Mouse (Mus musculus): ENCODE measurements around the gene Egr4. TPM values are rescaled to one million over a fixed set of nuclear protein-coding genes. Genes with fewer than 3 reads are reported as not detected.

Gene Egr4
- 0.12 TPM in 1 of 2 replicates, not detected in the other for polyA plus RNA-seq (2016; fragmentation: Nextera tagmentation; extraction: Ambion mirVana)

- H3K36me3 ChIP-seq: no peaks in the 10 kb centered on the region
- H3K9ac ChIP-seq: no peak within 1 kb of the TSS
- peaks cover 21% of the 10 kb centered on the region for H3K4me1 ChIP-seq (replicated peaks)
- H3K4me2 ChIP-seq: peak within 1 kb of the TSS; percentile 83
- no peak within 1 kb of the TSS for H3K27ac ChIP-seq (ENCODE audit: poor library complexity, severe bottlenecking)
- no peaks in the 10 kb centered on the region for H3K9me3 ChIP-seq (replicated peaks)
- peak within 1 kb of the TSS; percentile 51 for H3K4me3 ChIP-seq
- WGBS: under 1% methylated on average over 38 of the region's 38 CpGs
- H3K27me3 ChIP-seq (replicated peaks): peaks cover 86% of the 10 kb centered on the region
- ATAC-seq (ENCODE audit: insufficient number of reproducible peaks, low FRiP score): no peak
Measured at GRCm38 (mm10) chr6:85513531-85513910, at the start of gene Egr4. Gene Egr4, minus strand, starts transcription at chr6:85513589.

DNA sequence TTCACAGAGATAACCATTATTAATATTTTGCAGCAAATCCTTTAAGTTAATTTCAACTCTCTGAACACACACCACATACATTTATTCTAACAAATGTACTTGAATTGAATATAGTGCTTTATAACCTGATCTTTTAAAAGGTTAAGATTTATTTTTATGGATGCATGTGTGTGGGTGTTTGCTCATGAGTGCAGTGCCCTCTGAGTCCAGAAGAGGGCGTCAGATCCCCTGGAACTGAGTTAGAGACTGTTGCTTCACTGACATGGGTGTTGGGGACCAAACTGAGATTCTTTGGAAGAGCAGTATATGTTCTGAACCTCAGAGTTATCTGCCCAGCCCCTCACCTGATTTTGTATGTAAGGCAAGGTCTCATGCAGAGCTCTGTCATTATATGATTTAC is 49.0 kb upstream of the Egr4 start:
- H3K9me3 ChIP-seq (replicated peaks): no peaks in the 10 kb centered on the region
- no peak overlapping the region for H3K9ac ChIP-seq
- H3K4me2 ChIP-seq: no peak overlapping the region
- no peak for ATAC-seq (ENCODE audit: insufficient number of reproducible peaks, low FRiP score)
- WGBS: 18% methylated on average over 1 of the region's 1 CpGs
- H3K36me3 ChIP-seq: no peaks in the 10 kb centered on the region
- H3K4me3 ChIP-seq: no peak overlapping the region
- H3K27me3 ChIP-seq (replicated peaks): no peaks in the 10 kb centered on the region; the same call in 1 of the 2 replicates
- no peaks in the 10 kb centered on the region for H3K4me1 ChIP-seq (replicated peaks)
- no peak overlapping the region for H3K27ac ChIP-seq (ENCODE audit: poor library complexity, severe bottlenecking)

DNA sequence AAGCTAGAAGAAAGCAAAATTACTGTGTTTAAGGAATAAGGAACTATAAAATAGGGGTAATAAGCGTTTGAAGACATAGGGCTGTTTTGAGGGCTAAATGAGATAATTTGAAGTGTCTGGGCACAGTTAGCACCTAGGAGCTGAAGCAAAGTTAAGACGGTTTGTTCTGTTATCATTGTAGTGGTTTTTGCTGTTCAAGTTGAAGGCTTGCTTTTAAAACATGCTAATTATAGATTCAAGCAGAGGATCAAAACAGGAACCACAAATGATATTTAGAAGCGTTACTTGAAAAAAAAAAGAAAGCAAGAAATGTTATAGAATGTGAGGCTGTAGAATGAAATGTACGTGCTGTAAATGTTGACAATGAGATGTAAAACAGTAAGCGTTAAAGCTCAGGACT is 34.3 kb upstream of the Egr4 start:
- no peak overlapping the region for H3K27ac ChIP-seq (ENCODE audit: poor library complexity, severe bottlenecking)
- H3K4me1 ChIP-seq (replicated peaks): no peaks in the 10 kb centered on the region
- H3K36me3 ChIP-seq: no peaks in the 10 kb centered on the region
- no peaks in the 10 kb centered on the region for H3K9me3 ChIP-seq (replicated peaks)
- H3K9ac ChIP-seq: no peak overlapping the region
- no peak for ATAC-seq (ENCODE audit: insufficient number of reproducible peaks, low FRiP score)
- no peak overlapping the region for H3K4me3 ChIP-seq
- no peak overlapping the region for H3K4me2 ChIP-seq
- 72% methylated on average over 5 of the region's 5 CpGs for WGBS
- peaks cover 4% of the 10 kb centered on the region; the same call in 1 of the 2 replicates for H3K27me3 ChIP-seq (replicated peaks)

DNA sequence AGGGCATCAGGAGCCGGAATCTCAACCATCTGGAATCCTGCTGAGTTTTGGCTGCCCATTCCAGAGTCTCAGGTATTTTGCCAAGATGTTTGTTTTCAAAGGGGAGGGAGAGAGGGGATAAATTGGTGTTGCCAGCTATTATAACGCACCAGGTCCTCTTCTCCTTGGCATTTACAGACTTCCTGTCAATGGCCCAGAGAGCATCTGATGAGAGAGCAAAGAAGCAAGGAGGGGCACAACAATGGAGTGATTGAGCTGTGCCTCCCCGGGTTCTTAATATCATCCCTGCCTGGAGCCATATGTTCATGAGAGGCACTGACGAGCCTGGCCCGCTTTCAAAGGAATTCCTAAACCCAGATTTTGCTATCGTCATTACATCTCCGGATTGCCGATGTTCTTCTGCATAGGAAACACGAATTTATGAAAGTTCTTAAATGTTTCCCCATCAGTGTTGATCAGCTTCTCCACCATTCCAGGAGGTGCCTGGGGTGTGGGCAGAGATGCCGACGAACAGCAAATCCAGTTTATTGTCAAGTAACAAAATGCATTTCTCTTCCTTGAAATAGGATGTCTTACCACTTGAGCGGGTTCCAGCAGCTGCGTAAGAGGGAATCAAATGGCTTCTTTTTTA is 31.0 kb upstream of the Egr4 start:
- no peak overlapping the region for H3K27ac ChIP-seq (ENCODE audit: poor library complexity, severe bottlenecking)
- peaks cover 4% of the 10 kb centered on the region; the same call in 1 of the 2 replicates for H3K27me3 ChIP-seq (replicated peaks)
- ATAC-seq (ENCODE audit: insufficient number of reproducible peaks, low FRiP score): no peak
- WGBS: 75% methylated on average over 13 of the region's 13 CpGs
- H3K9me3 ChIP-seq (replicated peaks): no peaks in the 10 kb centered on the region
- no peaks in the 10 kb centered on the region for H3K36me3 ChIP-seq
- no peak overlapping the region for H3K9ac ChIP-seq
- H3K4me1 ChIP-seq (replicated peaks): no peaks in the 10 kb centered on the region
- no peak overlapping the region for H3K4me2 ChIP-seq
- no peak overlapping the region for H3K4me3 ChIP-seq

DNA sequence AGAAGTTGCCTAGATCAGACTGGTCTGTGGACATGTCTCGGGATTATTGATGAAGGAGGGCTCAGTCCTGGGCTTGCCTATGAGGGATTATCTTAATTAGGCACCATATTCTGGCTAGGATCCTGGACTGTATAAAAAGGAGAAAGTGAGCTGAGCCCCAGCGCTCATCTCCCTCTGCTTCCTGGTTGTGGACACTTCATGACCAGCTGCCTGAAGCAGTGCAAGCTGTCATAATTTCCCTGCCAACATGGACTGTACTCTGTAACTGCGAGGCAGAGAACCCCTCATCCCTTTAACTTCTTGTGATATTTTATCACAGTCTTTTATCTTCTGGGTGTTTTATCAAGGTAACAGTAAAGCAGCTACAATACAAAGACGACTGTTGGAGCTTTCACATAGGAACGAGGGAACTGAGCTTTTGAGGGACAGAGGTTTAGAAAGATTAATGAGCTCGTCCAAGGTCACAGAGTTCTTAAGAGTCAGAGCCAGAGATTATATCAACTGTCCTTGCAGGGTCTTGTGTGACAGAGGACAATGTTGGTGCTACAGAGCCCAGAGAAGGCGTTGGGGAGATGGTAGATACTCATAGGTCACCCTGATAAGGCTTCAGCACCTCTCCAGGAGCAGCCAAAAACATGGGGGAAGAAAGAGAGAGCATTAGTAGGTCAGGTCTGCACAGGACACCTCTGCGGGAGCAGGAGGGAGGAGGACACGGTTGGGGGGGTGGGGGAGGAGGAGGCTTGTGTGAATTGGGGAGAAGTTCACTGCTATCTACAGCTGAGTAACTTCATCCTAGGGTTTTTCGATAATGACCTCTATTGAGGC is 30.2 kb upstream of the Egr4 start:
- Histone ChIP-seq H3K9me3 (replicated peaks) (no peaks in the 10 kb centered on the region), H3K4me1 (replicated peaks) (no peaks in the 10 kb centered on the region), H3K27ac (ENCODE audit: poor library complexity, severe bottlenecking) (no peak overlapping the region), H3K36me3 (no peaks in the 10 kb centered on the region), H3K4me2 (no peak overlapping the region), H3K4me3 (no peak overlapping the region), H3K9ac (no peak overlapping the region), H3K27me3 (replicated peaks) (peaks cover 4% of the 10 kb centered on the region; the same call in 1 of the 2 replicates)
- no peak for ATAC-seq (ENCODE audit: insufficient number of reproducible peaks, low FRiP score)
- 57% methylated on average over 10 of the region's 10 CpGs for WGBS

- no peak for ATAC-seq (ENCODE audit: insufficient number of reproducible peaks, low FRiP score)
- WGBS: 60% methylated on average over 2 of the region's 2 CpGs
- no peak overlapping the region for H3K4me3 ChIP-seq
- no peak overlapping the region for H3K4me2 ChIP-seq
- no peak overlapping the region for H3K27ac ChIP-seq (ENCODE audit: poor library complexity, severe bottlenecking)
- peaks cover 18% of the 10 kb centered on the region; the same call in 1 of the 2 replicates for H3K27me3 ChIP-seq (replicated peaks)
- H3K9ac ChIP-seq: no peak overlapping the region
- H3K4me1 ChIP-seq (replicated peaks): no peaks in the 10 kb centered on the region
- no peaks in the 10 kb centered on the region for H3K36me3 ChIP-seq
- no peaks in the 10 kb centered on the region for H3K9me3 ChIP-seq (replicated peaks)
Measured at GRCm38 (mm10) chr6:85522825-85523224, 9.4 kb upstream of the Egr4 start.

DNA sequence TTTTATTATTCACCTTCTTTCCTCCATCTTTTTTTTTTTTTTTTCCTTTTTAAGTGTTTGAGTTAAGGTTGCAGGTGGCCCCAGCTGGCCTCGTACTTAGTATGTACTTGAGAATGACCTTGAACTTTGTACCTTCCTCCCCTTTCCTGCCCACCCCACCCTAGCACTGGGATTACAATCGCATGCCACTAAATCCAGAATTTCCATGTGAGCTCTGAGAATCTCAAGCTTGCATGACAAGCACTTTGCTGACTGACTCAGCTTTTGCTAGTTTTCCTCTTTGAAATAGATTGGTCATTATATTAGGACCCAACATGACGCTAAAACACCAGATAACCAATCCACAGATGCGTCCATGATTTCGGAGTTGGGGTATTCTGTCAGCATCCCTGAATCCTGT is 8.6 kb upstream of the Egr4 start:
- Histone ChIP-seq H3K9ac (no peak overlapping the region), H3K4me2 (no peak overlapping the region), H3K4me3 (no peak overlapping the region), H3K27me3 (replicated peaks) (peaks cover 19% of the 10 kb centered on the region; the same call in 1 of the 2 replicates), H3K4me1 (replicated peaks) (no peaks in the 10 kb centered on the region), H3K9me3 (replicated peaks) (no peaks in the 10 kb centered on the region), H3K27ac (ENCODE audit: poor library complexity, severe bottlenecking) (no peak overlapping the region), H3K36me3 (no peaks in the 10 kb centered on the region)
- 81% methylated on average over 5 of the region's 5 CpGs for WGBS
- ATAC-seq (ENCODE audit: insufficient number of reproducible peaks, low FRiP score): no peak

GRCm38 (mm10) chr6:85518091-85518693 is 4.8 kb upstream of the Egr4 start:
- H3K36me3 ChIP-seq: no peaks in the 10 kb centered on the region
- ATAC-seq (ENCODE audit: insufficient number of reproducible peaks, low FRiP score): no peak
- no peaks in the 10 kb centered on the region for H3K9me3 ChIP-seq (replicated peaks)
- H3K4me3 ChIP-seq: no peak overlapping the region
- H3K4me1 ChIP-seq (replicated peaks): no peaks in the 10 kb centered on the region
- WGBS: 57% methylated on average over 5 of the region's 5 CpGs
- no peak overlapping the region for H3K4me2 ChIP-seq
- H3K27me3 ChIP-seq (replicated peaks): peaks cover 51% of the 10 kb centered on the region
- H3K27ac ChIP-seq (ENCODE audit: poor library complexity, severe bottlenecking): no peak overlapping the region
- H3K9ac ChIP-seq: no peak overlapping the region

DNA sequence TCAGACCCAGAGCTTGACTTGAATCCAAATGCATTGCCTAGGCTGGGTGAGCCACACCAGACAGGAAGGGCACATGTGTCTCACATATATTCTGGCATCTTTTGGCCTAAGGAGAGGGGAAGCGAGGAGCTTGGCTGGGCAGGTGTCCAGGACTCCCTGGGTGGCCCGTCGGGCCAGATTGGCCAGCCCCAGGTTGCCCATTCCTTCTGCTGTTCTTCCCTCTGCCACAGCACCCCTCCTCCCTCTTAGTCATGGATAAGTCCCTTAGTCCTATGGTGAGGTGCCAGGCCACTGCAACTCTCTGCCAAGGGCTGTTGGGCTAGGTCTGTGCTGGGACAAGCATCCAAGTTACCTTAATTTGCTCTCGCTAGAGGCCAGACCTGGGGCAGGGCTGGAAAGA is 2.6 kb upstream of the Egr4 start:
- H3K4me2 ChIP-seq: no peak overlapping the region
- H3K4me1 ChIP-seq (replicated peaks): peaks cover 21% of the 10 kb centered on the region
- H3K27me3 ChIP-seq (replicated peaks): peaks cover 73% of the 10 kb centered on the region
- 72% methylated on average over 4 of the region's 4 CpGs for WGBS
- no peak overlapping the region for H3K4me3 ChIP-seq
- ATAC-seq (ENCODE audit: insufficient number of reproducible peaks, low FRiP score): no peak
- no peaks in the 10 kb centered on the region for H3K36me3 ChIP-seq
- H3K9ac ChIP-seq: no peak overlapping the region
- no peak overlapping the region for H3K27ac ChIP-seq (ENCODE audit: poor library complexity, severe bottlenecking)
- no peaks in the 10 kb centered on the region for H3K9me3 ChIP-seq (replicated peaks)

GRCm38 (mm10) chr6:85512577-85513530 is 535 bp downstream of the Egr4 start:
- Histone ChIP-seq H3K36me3 (no peaks in the 10 kb centered on the region), H3K27ac (ENCODE audit: poor library complexity, severe bottlenecking) (no peak overlapping the region), H3K4me2 (peak overlapping the region; percentile 83), H3K9ac (no peak overlapping the region), H3K4me3 (peak overlapping the region; percentile 51), H3K27me3 (replicated peaks) (peaks cover 86% of the 10 kb centered on the region), H3K4me1 (replicated peaks) (peaks cover 21% of the 10 kb centered on the region), H3K9me3 (replicated peaks) (no peaks in the 10 kb centered on the region)
- 1% methylated on average over 90 of the region's 90 CpGs for WGBS
- ATAC-seq (ENCODE audit: insufficient number of reproducible peaks, low FRiP score): peak; percentile 51
